Comparison of ENCODE assay signal across 9 mouse cellular contexts in genomic region chr1:186695361-186695760, GRCm38 (mm10). TPM values are rescaled to one million over a fixed set of nuclear protein-coding genes. Genes with fewer than 3 reads are reported as not detected.
DNase-seq lines count a peak whose midpoint lies in the region; ATAC-seq and TF ChIP-seq lines count a peak whose summit lies in the region.
"Had no signal": no experiment of that assay in that cellular context is flagged by ENCODE, and none has a peak within 500 bp of the region (broad histone marks: within the 10 kb centered on the region; RNA-seq: fewer than 3 reads in every experiment).

No protein-coding gene starts in this region.

- peak; percentile 12 to 37 for DNase-seq in frontal cortex, postnatal 36 days (ENCODE audit: low spot score in 2 of 2)
- DNase-seq in frontal cortex, postnatal 10 days (ENCODE audit: low spot score in 2 of 2), result no peak
- peak; percentile 64 for DNase-seq in lung, embryonic 14.5 days
- DNase-seq in lung, postnatal 25 days (ENCODE audit: low spot score), result no peak
- DNase-seq in heart, postnatal 4 days, result peak; percentile 55
- DNase-seq in forebrain, postnatal 0 days, result no peak
- DNase-seq in thymus, postnatal 4 days, result no peak

- H3K27ac ChIP-seq in lung, embryonic 14.5 days (ENCODE audit: low read depth), result 0 out of 2 replicates have a peak overlapping the region, but pooled peaks have one; percentile 33
- peak overlapping the region; percentile 78 for H3K27ac ChIP-seq in stomach, embryonic 16.5 days (ENCODE audit: low read length)
- no peak overlapping the region for H3K27ac ChIP-seq in forebrain, postnatal 0 days (ENCODE audit: low read depth, low read length)
- H3K27ac ChIP-seq: midbrain, embryonic 13.5 days had no signal

- ATAC-seq in lung, embryonic 14.5 days (ENCODE audit: insufficient read depth), result no peak
- no peak for ATAC-seq in stomach, embryonic 16.5 days (ENCODE audit: insufficient read depth, low FRiP score)
- ATAC-seq in forebrain, postnatal 0 days, result no peak
- ATAC-seq: midbrain, embryonic 13.5 days had no signal

- H3K36me3 ChIP-seq in lung, embryonic 14.5 days (ENCODE audit: insufficient read depth), result peaks cover 16% of the 10 kb centered on the region
- no peaks in the 10 kb centered on the region for H3K36me3 ChIP-seq in stomach, embryonic 16.5 days (ENCODE audit: control insufficient read depth, insufficient read depth, low read length)
- H3K36me3 ChIP-seq in forebrain, postnatal 0 days (ENCODE audit: insufficient read depth), result no peaks in the 10 kb centered on the region
- H3K36me3 ChIP-seq: midbrain, embryonic 13.5 days had no signal

- 32% methylated on average over 4 of the region's 4 CpGs for WGBS in lung, embryonic 14.5 days
- WGBS in stomach, embryonic 16.5 days, result 36% methylated on average over 4 of the region's 4 CpGs
- 84% methylated on average over 4 of the region's 4 CpGs for WGBS in forebrain, postnatal 0 days

- H3K9me3 ChIP-seq in lung, embryonic 14.5 days (ENCODE audit: low read depth, low read length), result no peaks in the 10 kb centered on the region
- H3K9me3 ChIP-seq in stomach, embryonic 16.5 days (replicated peaks; ENCODE audit: control insufficient read depth, low read length), result no peaks in the 10 kb centered on the region
- H3K9me3 ChIP-seq in forebrain, postnatal 0 days (ENCODE audit: low read length), result no peaks in the 10 kb centered on the region
- H3K9me3 ChIP-seq: midbrain, embryonic 13.5 days had no signal

- peaks cover 8% of the 10 kb centered on the region; the same call in 1 of the 2 replicates for H3K4me1 ChIP-seq in lung, embryonic 14.5 days (ENCODE audit: insufficient read depth)
- H3K4me1 ChIP-seq in stomach, embryonic 16.5 days (ENCODE audit: control insufficient read depth, insufficient read depth, low read length), result peaks cover 18% of the 10 kb centered on the region; the same call in 1 of the 2 replicates
- no peaks in the 10 kb centered on the region; the same call in 1 of the 2 replicates for H3K4me1 ChIP-seq in forebrain, postnatal 0 days (ENCODE audit: insufficient read depth)
- H3K4me1 ChIP-seq: midbrain, embryonic 13.5 days had no signal

- no peak overlapping the region for H3K4me2 ChIP-seq in lung, embryonic 14.5 days
- no peak overlapping the region for H3K4me2 ChIP-seq in stomach, embryonic 16.5 days (ENCODE audit: low read depth, low read length)
- no peak overlapping the region for H3K4me2 ChIP-seq in forebrain, postnatal 0 days (ENCODE audit: low read depth)
- H3K4me2 ChIP-seq: midbrain, embryonic 13.5 days had no signal

- no peak overlapping the region for H3K9ac ChIP-seq in lung, embryonic 14.5 days
- no peak overlapping the region for H3K9ac ChIP-seq in stomach, embryonic 16.5 days (ENCODE audit: low read length)
- H3K9ac ChIP-seq in forebrain, postnatal 0 days, result no peak overlapping the region
- H3K9ac ChIP-seq: midbrain, embryonic 13.5 days had no signal

- no peak overlapping the region for H3K4me3 ChIP-seq in lung, embryonic 14.5 days (ENCODE audit: low read depth, low read length)
- H3K4me3 ChIP-seq in stomach, embryonic 16.5 days (replicated peaks; ENCODE audit: low read length), result no peak overlapping the region
- H3K4me3 ChIP-seq in forebrain, postnatal 0 days (ENCODE audit: low read depth, low read length), result no peak overlapping the region
- H3K4me3 ChIP-seq: midbrain, embryonic 13.5 days had no signal

- TF ChIP-seq CTCF in lung, embryonic 14.5 days (IDR thresholded peaks at IDR 0.05; ENCODE audit: low read depth), result no peak
- no peak for TF ChIP-seq CTCF in forebrain, postnatal 0 days (IDR thresholded peaks at IDR 0.05; ENCODE audit: low read depth)

- no peaks in the 10 kb centered on the region for H3K27me3 ChIP-seq in lung, embryonic 14.5 days (ENCODE audit: insufficient read depth, low read length)
- no peaks in the 10 kb centered on the region for H3K27me3 ChIP-seq in stomach, embryonic 16.5 days (ENCODE audit: control insufficient read depth, insufficient read depth, low read length)
- no peaks in the 10 kb centered on the region for H3K27me3 ChIP-seq in forebrain, postnatal 0 days (ENCODE audit: insufficient read depth, low read length)
- H3K27me3 ChIP-seq: midbrain, embryonic 13.5 days had no signal

RNA-seq across cellular contexts. Expression of gene Tgfb2, which starts 10.4 kb away (rescaled TPM):
- polyA plus RNA-seq in lung, embryonic 14.5 days (2014; fragmentation: Nextera tagmentation; extraction: Ambion mirVana), result 83.9 and 86.5 TPM in 2 replicates
- 10 to 100 TPM; 28.7 to 31.6 TPM for total RNA-seq in heart, postnatal 4 days (2021)
- polyA plus RNA-seq in stomach, embryonic 16.5 days (2015; fragmentation: Nextera tagmentation; extraction: Ambion mirVana), result 24.3 and 24.5 TPM in 2 replicates
- total RNA-seq in forebrain, postnatal 0 days (2014; rRNA removed), result 9.2 and 15.4 TPM in 2 replicates
- 17.2 and 35.8 TPM in 2 replicates for polyA plus RNA-seq in forebrain, postnatal 0 days (2015; fragmentation: Nextera tagmentation; extraction: Ambion mirVana)

RNA-seq across cellular contexts. Expression of gene Rrp15, which starts 53.8 kb away (rescaled TPM):
- polyA plus RNA-seq in lung, embryonic 14.5 days (2014; fragmentation: Nextera tagmentation; extraction: Ambion mirVana), result 79.0 and 79.7 TPM in 2 replicates
- total RNA-seq in heart, postnatal 4 days (2021), result 10 to 100 TPM; 16.0 to 16.7 TPM
- 51.1 and 53.7 TPM in 2 replicates for polyA plus RNA-seq in stomach, embryonic 16.5 days (2015; fragmentation: Nextera tagmentation; extraction: Ambion mirVana)
- 26.4 and 31.2 TPM in 2 replicates for total RNA-seq in forebrain, postnatal 0 days (2014; rRNA removed)
- 24.2 and 25.2 TPM in 2 replicates for polyA plus RNA-seq in forebrain, postnatal 0 days (2015; fragmentation: Nextera tagmentation; extraction: Ambion mirVana)

Comparison
In these comparisons a context has a peak if more than half of its experiments do, and no peak if none do; other contexts are left out.
1. DNase-seq: peak in frontal cortex, postnatal 36 days (2 of 2), lung, embryonic 14.5 days (single experiment) and heart, postnatal 4 days (single experiment); none in frontal cortex, postnatal 10 days (0 of 2), lung, postnatal 25 days (single experiment), forebrain, postnatal 0 days (single experiment) and thymus, postnatal 4 days (single experiment).